Mouse (Mus musculus) spleen, adult 18-20 months (tissue): ENCODE results near the gene Chchd3.
A peak's percentile ranks its signal among the peaks of the same experiment; 100 is the strongest.

Experiments used
- DNase-seq, 2 experiments: peaks; one replicate each; pipeline ENCODE4 v3.0.0; 2022; ENCODE audit warnings: mixed read lengths in 2 of 2

The Chchd3 gene

GRCm38 (mm10) chr6:33059735-33060576, at the start of gene Chchd3:
Gene Chchd3 (minus strand): TSS chr6:33060260.
- DNase-seq, result peak; percentile 89 to 91

- DNase-seq, result no peak
These were observed 44.6 kb upstream of the Chchd3 start for GRCm38 (mm10) chr6:33104661-33105060.

- DNase-seq, result no peak
These were observed 38.8 kb upstream of the Chchd3 start for GRCm38 (mm10) chr6:33098903-33099302.

- DNase-seq, result no peak
These were observed 34.7 kb upstream of the Chchd3 start for GRCm38 (mm10) chr6:33094671-33095233.

GRCm38 (mm10) chr6:33080186-33080585, 20.1 kb upstream of the Chchd3 start:
- DNase-seq, result no peak

- DNase-seq, result no peak
These were observed 18.3 kb upstream of the Chchd3 start for GRCm38 (mm10) chr6:33078260-33078936.

DNA sequence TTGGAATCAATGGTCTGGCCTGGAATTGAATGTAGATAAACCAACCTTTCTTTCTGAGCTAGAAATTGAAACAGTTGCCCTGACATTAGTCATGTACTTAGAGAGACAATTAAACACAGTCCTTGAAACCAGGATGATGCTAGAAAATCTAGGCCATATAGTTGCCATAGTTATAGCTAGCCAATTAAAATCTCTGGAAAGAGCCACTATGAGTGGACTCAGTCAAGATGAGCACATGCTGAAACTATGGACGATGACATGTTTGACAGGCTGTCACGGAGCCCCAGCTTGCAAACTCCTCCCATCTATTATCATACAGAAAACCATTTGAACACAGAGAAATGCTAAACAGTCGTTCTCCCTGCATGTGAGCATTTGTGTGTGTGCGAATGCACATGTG, 6.4 kb upstream of the Chchd3 start:
- DNase-seq, result no peak

GRCm38 (mm10) chr6:33059276-33059675, 784 bp downstream of the Chchd3 start:
- DNase-seq, result no peak

GRCm38 (mm10) chr6:33056392-33056791, 3.7 kb downstream of the Chchd3 start:
- DNase-seq, result no peak

DNA sequence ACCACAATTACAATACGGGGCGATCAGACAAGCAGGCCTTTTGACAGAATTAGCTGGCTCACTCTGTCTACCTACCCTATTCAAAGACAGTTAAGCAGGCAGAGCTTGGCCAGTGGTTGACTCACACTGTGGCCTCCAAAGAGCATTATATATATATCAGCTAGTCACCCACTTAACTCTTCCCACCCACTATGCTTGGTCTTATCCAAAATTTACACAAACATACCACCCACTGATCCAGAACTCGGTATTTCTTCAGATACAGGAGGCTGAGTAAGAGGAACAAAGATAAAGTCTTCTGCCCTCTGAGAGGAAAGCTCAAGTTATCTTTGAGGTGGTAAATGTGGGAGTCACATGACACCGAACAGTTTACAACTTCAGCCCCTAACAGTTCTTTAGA, 4.4 kb downstream of the Chchd3 start:
- DNase-seq, result no peak

- no peak for DNase-seq
These were observed 5.1 kb downstream of the Chchd3 start for GRCm38 (mm10) chr6:33054946-33055345.

DNA sequence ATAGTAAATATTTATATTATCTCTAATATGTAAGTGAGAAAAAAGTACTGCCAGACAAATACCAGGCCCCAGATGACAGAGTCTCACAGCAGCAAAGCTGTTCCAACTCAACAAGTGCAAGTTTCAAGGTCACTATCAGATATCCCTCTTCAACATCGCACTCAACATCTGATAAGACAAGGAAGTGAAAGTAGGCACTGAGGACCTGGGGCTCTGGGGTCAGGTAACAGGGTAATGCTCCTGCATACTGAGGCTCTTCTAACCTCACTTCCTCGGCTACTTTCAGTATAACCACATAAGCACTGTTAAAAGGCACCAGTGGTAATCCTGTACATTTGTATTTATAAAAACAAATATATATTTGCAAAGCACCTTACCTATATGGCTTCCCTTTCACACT, 8.4 kb downstream of the Chchd3 start:
- peak in 1 of 2 experiments; percentile 29 for DNase-seq

GRCm38 (mm10) chr6:33049705-33050420, 10.2 kb downstream of the Chchd3 start:
- DNase-seq, result no peak

GRCm38 (mm10) chr6:33043480-33043879, 16.6 kb downstream of the Chchd3 start:
- DNase-seq, result no peak

DNA sequence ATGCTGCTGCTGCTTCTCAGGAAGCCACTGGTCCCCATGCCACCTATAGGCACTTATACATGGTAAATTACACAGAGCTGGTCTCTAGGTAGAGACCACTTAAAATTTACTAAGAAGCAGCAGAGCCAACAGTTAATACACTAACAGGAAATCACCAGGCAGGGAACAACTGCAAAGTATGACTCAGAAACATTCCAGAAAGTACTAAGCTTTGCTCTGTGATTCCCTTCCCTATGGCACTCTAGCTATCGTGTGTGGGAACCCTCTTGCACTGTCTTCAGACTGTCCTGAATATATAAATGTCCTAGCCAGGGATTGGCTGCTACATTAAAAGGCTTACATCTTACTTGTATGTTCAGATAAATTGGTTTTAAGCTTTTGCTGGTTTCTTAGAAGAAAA, 17.2 kb downstream of the Chchd3 start:
- DNase-seq, result no peak

- DNase-seq, result no peak
These were observed 18.1 kb downstream of the Chchd3 start for GRCm38 (mm10) chr6:33041978-33042377.

DNA sequence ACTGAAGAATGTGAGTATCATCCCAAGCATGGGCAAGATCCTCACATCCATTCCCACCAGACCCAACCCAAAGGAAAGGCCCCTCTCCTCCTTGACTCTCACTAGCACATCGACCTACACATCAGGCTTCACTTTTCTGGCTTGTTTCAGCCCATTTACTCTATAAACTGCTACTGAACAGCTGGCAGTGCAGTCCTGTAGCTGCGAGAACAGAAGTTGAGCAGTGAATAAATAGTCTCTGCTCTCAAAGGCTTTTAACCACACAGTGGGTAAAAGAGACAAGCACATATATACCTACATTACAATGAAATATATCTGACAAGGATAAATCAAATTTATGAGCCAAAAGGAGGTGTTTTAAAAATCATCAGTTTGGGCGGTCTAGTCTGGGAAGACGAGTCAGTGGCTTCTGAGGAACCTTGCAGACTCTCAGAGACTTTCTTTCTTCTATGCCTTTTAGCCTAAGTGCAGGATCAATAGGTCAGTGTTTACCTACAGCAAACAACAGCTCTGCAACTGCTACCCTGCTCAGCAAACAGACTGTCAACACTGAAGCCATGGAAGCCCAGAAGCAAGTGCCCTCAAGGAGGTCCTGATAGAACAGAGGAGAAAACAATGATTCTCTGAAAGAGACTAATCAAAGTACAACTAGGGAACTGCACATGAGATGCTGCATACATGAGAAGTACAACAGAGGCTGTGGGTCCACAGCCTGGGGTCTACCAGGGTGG, 19.5 kb downstream of the Chchd3 start:
- DNase-seq, result no peak

DNA sequence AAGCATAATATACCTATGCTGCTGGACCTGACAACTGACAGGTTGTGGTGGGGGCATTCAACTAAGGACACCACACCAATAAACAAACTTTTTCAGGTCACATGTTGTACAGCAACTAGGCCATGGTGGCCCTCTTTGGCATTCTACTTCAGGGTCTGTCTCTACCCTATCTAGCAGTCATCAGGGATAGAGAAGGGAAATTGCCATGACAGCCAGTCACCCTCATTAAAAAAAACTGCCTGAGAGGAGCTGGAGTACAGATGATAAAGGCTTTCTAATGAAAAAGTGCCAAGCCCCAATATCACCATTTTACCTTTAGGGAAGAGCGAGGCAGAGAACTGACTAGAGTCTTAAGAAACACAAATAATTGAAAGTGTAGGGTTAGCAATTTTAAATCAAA, 27.5 kb downstream of the Chchd3 start:
- no peak for DNase-seq

DNA sequence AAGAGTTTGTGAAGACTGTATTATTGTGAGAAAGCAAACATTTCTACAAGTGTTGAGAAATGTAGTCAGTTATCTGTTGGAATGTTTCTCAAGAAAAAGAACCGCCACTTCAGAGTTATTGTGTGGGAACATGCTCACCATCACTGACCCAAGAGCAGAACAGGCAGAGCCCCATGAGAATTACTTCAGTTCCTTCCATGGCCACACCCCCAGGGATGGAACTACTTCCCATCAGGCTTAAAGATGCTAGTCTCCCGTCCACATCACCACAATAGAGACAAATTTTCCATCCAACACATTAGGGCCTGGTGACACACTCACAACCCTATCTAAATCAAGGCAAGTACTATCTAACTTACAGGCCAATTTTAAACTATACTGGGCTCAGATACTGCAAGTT, 28.4 kb downstream of the Chchd3 start:
- DNase-seq, result no peak

- no peak for DNase-seq
These were observed 31.8 kb downstream of the Chchd3 start for GRCm38 (mm10) chr6:33028296-33028695.

DNA sequence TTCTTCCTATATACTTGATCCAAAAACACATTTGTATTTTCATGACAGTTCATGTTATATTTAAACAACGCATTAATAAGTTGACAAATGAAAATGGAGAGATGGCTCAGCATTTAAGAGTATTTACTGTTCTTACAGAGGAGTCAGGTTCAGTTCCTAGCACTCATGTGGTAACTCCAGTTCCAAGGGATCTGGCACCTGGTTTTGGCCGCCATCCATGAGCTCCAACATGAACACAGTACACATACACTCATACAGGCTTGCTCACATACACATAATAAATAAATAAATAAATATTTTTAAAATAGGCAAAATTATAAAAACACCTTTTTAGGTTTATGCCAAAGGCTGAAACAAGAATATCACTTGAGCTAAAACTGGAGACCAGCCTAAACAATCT, 35.0 kb downstream of the Chchd3 start:
- no peak for DNase-seq

DNA sequence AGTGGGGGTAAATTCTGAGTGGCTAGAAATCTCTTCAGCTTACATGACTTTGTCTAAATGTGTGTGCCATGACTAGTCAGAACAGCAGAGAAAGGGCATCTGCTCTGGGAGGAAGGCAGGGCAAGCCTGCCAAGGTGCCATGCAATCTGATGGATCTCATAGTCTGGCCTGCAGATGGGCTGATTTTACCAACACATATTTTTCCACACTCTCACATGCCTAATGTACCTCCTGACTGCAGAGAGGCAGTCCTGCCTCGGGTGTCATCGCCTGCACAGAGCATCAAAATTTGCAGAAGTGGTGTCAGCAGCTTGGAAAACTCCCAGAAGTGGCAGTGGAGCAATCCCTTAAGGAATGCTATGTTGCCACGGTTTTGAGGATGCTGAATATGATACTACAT, 55.5 kb downstream of the Chchd3 start:
- DNase-seq, result no peak

DNA sequence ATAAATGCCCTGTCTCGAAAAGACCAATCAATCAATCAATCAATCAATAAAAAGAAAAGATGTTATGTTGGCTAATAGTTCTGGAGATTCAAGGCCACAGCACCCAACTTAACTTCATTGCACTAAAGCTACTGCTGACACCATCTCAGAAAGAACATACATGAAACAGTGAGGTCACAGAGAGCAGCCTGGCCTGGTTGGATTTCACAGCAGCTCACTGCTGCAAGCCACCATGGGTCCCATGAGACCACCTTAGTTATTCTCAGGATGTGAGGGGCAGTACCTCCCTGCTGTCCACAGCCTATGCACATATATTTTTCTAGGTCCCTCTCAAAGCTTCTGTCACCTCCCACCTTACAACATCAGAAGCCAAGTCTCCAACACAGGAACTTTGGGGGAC, 57.1 kb downstream of the Chchd3 start:
- no peak for DNase-seq
